Mouse (Mus musculus) left cerebral cortex, adult 2 months (tissue): ENCODE results near the gene Gm9821. TPM values are rescaled to one million over a fixed set of nuclear protein-coding genes. Genes with fewer than 3 reads are reported as not detected.

Experiments
- DNase-seq, 2 experiments: peaks; one replicate each; pipeline ENCODE4 v3.0.0; 2021 to 2022; ENCODE audit warnings: low spot score in 2 of 2, mixed read lengths in 1 of 2; ENCODE audit errors: extremely low spot score in 1 of 2
- H3K27ac ChIP-seq: fragments of 200-600 bp; 2 replicates; pipeline ENCODE4 v1.8.1; 2022
- H3K4me3 ChIP-seq: fragments of 200-600 bp; 2 replicates; pipeline ENCODE4 v1.8.1; 2022
- CTCF ChIP-seq: fragments of 200-600 bp; IDR thresholded peaks from 2 replicates; pipeline ENCODE4 v1.8.1; 2022; ENCODE audit warnings: antibody characterized with exemption, mild to moderate bottlenecking, moderate library complexity
- intact Hi-C: fragments of 180-260 bp; cut with DNase I; formaldehyde crosslinking; loops from one replicate; pipeline ENCODE4 v1.15.1; 2025
- total RNA-seq, 2 experiments: library from RNA; stranded (reverse); gene quantifications; 2 replicates each; pipeline ENCODE4 v1.2.3; 2021

Gene Gm9821
- total RNA-seq, 2 experiments from 2014 or later, result not detected

DNA sequence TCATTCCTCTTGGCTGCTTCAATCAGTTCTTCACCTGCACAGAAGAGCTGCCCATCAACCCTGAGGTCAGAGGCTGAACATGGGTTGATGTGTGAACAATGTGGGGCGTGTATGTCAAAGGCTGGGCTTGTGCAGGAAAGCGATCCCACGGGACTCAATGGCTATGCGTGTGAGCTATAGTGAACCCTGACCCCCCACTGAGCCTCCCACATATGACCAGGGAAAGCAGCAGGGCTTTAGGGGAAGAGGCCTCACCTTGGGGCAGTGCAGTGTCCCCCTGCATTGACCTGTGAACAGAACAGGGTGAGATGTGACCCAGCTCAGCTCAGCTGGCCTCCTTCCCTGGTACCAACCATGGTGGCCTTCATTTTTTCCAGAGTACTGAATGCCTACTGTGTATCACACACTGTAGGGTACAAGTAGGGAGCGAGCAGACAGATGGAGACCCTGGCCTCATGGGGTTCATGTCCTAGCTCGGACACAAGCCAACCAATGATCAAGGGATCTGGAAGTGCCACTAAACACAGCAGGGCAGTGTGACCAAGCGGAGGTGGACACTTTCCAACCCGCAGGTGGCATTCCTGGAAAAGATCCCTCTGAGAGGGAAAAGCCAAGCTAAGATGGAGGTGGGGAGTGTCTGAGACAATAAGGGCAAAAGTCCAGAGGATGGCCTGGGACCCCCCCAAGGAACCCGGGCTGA is 10.5 kb upstream of the Gm9821 start:
- no peak for DNase-seq
- peak overlapping the region; percentile 16; the same call in 1 of the 2 replicates for H3K27ac ChIP-seq
- no peak overlapping the region for H3K4me3 ChIP-seq
- intact Hi-C loops, result loop anchor here (5.0 kb wide), 1 partner anchor 447 kb away; the partner anchor contains the start of gene 1700029I15Rik
- no peak for TF ChIP-seq CTCF

- intact Hi-C loops, result no loop called here
- no peak for TF ChIP-seq CTCF
- Histone ChIP-seq H3K4me3 (no peak overlapping the region), H3K27ac (peak overlapping the region; percentile 80)
- DNase-seq, result peak in 1 of 2 experiments; percentile 65
Measured at GRCm38 (mm10) chr2:91936154-91936553, 9.3 kb upstream of the Gm9821 start.

- DNase-seq, result no peak
- peak overlapping the region; percentile 71 for H3K27ac ChIP-seq
- intact Hi-C loops, result no loop called here
- TF ChIP-seq CTCF, result no peak
- no peak overlapping the region for H3K4me3 ChIP-seq
Measured at GRCm38 (mm10) chr2:91939303-91939935, 6.1 kb upstream of the Gm9821 start.

- no peak overlapping the region for H3K27ac ChIP-seq
- DNase-seq, result no peak
- H3K4me3 ChIP-seq, result no peak overlapping the region
- intact Hi-C loops, result no loop called here
- peak; percentile 41 for TF ChIP-seq CTCF
Measured at GRCm38 (mm10) chr2:91942356-91942755, 3.1 kb upstream of the Gm9821 start.

- DNase-seq, result peak; percentile 81 to 85
- no peak overlapping the region for H3K4me3 ChIP-seq
- H3K27ac ChIP-seq, result peak overlapping the region; percentile 70
- TF ChIP-seq CTCF, result peak; percentile 85
- intact Hi-C loops, result loop anchor here (2.0 kb wide), 1 partner anchor 18 kb away; no protein-coding TSS in a partner anchor
Measured at GRCm38 (mm10) chr2:91944170-91944950, 1.1 kb upstream of the Gm9821 start.

DNA sequence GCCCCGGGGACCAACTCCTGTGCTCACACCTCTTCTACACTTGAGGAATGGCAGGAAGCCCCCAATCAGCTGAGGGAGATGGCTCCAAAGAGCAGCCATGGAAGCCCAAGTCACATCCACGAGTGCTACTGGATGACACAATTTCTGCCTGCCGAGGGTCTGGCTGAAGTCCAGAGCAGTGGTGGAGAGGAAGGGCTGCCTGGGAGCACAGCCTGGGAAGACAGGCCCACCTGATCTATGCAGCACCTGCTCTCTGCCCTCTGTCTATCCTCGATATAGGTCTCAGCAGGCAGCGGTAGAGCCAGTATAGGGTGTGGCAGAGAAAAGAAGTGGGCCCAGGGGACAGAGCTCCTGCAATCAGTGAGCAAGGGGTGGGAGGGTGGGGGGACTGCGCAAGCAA is 1.3 kb downstream of the Gm9821 start:
- DNase-seq, result no peak
- Histone ChIP-seq H3K27ac (peak overlapping the region; percentile 70), H3K4me3 (no peak overlapping the region)
- TF ChIP-seq CTCF, result no peak
- intact Hi-C loops, result loop anchor here (1.0 to 5.0 kb wide), 3 partner anchors 39 to 875 kb away; partner anchors contain the start of gene Slc39a13

DNA sequence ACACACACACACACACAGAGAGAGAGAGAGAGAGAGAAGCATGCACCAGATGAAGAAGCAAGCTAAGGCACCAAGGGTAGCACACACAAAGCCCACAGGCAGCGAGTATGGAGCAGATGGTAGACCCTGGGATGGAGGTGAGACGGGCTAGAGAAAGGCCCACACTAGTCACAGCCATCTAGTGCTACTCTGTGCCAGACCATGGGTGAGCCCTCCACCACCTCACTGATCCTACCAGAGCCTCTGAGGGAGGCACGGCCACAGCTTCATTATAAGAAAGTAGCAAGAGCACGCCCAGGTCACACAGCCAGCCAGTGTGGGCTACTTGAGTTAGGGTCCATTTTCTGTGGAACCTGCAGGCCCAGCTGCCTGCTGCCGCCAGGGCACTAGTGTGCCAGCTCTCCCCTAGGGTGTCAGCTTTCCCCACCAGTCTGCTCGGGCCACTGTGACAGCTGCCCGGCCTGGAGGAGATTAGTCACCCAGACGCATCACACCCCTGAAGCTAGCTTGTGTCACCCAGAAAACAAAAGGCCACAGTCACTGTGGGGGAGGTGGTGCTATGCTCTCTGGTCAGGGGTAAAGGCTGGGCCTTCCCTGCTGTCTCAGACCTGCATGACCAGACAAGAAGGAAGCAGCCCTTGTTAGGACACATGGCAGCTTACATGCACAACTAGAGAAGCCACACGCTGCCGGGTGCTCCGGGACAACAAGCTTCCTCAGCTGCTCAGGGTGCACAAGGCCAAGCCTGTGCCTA is 2.1 kb downstream of the Gm9821 start:
- DNase-seq, result no peak
- peak overlapping the region; percentile 93 for H3K27ac ChIP-seq
- no peak; the same call in 1 of the 2 replicates for TF ChIP-seq CTCF
- peak overlapping the region; percentile 30 for H3K4me3 ChIP-seq
- intact Hi-C loops, result loop anchor here (5.0 kb wide), 2 partner anchors 110 to 875 kb away; partner anchors contain the start of gene Slc39a13

GRCm38 (mm10) chr2:91948151-91948509 is 2.6 kb downstream of the Gm9821 start:
- intact Hi-C loops, result loop anchor here (5.0 kb wide), 2 partner anchors 109 to 876 kb away; partner anchors contain the start of gene Slc39a13
- peak overlapping the region; percentile 30 for H3K4me3 ChIP-seq
- TF ChIP-seq CTCF, result no peak
- H3K27ac ChIP-seq, result peak overlapping the region; percentile 93
- DNase-seq, result no peak

DNA sequence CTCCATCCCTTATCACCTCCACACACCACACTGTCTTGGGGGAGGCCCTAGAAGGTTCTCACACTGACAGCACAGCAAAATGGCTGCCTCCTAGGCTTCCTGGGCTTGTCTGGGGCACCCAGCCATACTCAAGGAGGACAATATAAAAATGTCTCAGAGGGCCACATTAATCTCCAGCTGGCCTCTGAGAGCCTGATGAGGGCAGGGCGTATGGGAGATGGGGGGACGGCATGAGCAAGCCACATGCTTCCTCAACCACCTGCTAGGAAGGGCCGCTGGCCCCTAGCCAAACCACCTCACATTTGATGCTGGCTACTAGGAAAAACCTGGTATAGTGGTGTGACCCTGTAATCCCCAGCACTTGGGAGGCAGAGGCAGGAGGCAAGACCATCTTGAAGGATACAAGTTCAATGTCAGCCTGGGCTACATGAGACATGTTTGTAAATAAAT is 3.3 kb downstream of the Gm9821 start:
- no peak overlapping the region for H3K4me3 ChIP-seq
- no peak for TF ChIP-seq CTCF
- H3K27ac ChIP-seq, result peak overlapping the region; percentile 93
- intact Hi-C loops, result loop anchor here (5.0 kb wide), 2 partner anchors 108 to 877 kb away; partner anchors contain the start of gene Slc39a13
- DNase-seq, result no peak

DNA sequence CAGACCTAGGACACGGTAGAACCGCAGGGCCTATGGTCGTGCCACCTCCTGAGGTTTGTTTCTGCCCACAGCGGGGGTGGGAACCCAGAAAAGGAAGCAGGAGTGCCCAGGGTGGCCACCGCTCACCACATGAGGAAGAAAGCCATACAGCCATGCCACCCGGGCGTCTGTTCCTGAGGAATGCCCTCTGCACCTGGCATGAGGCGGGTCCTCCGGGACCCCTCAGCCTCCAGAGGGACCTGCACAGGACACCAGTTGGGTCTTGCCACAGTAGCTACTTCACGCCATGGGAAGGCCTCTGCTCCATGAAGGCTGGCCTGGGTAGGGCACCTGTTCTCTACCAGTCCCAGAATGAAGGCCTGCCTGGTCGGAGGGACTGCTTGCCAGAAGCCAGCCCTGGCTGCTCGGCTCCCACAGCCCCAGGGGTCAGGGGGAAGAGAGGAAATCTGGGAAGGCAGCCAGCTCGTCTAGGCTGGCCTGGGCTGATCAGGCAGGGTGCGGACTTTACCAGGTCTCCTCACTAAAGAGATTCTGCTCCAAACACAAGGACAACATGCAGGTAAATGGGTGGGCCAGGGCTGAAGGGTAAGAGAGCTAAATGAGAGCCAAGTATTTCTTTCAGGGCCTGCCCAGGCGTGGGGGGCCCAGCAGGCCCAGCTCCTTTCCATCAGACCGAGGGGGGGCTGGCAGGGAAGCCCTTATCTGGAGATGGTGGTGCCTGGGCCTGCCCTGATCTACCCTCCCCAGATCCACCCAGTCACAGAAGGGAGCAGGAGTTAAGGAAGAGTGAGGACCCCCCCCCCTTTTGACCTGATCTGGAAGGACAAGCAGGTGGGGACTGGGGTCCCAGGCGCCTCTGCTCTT is 4.1 kb downstream of the Gm9821 start:
- DNase-seq, result no peak
- no peak for TF ChIP-seq CTCF
- Histone ChIP-seq H3K4me3 (peak overlapping the region; percentile 35), H3K27ac (peak overlapping the region; percentile 93)
- intact Hi-C loops, result loop anchor here (5.0 kb wide), 2 partner anchors 108 to 877 kb away; partner anchors contain the start of gene Slc39a13
